Mouse (Mus musculus) bone marrow, adult 2 months (tissue): Measurements from ENCODE around the gene Gm2000.

ENCODE experiments used
- CTCF ChIP-seq: fragments of 200-500 bp; IDR thresholded peaks from 2 replicates; pipeline ENCODE4 v1.5.1; 2011; ENCODE audit warnings: low read length, control low read depth; ENCODE audit not compliant: control insufficient read depth, insufficient read depth
- POLR2A ChIP-seq: fragments of 200-500 bp; IDR thresholded peaks from 2 replicates; pipeline ENCODE4 v1.6.1; 2011; ENCODE audit warnings: low read depth, mild to moderate bottlenecking, control low read depth, low read length, borderline replicate concordance; ENCODE audit not compliant: control insufficient read depth

DNA sequence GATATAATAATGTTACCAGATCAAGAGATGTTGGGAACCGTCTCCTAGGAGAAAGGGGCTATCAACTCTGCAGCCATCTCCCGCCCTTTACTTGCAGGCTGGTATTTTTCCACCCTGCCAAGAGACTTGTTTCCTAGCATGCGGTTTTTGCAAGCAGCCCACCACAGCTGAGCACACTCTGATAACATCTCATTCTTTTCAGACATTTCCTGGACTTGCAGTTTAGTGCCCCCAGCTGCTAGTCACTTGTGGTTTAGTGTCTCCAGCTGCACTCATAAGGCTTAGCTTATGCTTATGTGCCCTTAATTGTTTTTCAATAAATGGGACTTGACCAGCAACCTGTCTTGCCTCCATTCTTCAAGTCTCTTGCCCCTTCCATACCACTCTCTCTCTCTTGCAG, 42.2 kb downstream of the Gm2000 start:
- TF ChIP-seq POLR2A (no peak), CTCF (no peak)
